Mouse (Mus musculus): ENCODE data around the gene Shc3.

Gene Shc3

GRCm38 (mm10) chr13:51479826-51480225, 89.4 kb downstream of the Shc3 start:
- DNase-seq = no peak

GRCm38 (mm10) chr13:51476991-51477390, 92.2 kb downstream of the Shc3 start:
- DNase-seq = no peak

GRCm38 (mm10) chr13:51468697-51469250, 100.4 kb downstream of the Shc3 start:
- DNase-seq = no peak

GRCm38 (mm10) chr13:51466117-51466841, 102.9 kb downstream of the Shc3 start:
- no peak for DNase-seq

GRCm38 (mm10) chr13:51464294-51464693, 104.9 kb downstream of the Shc3 start:
- no peak for DNase-seq

- no peak for DNase-seq
Observed at GRCm38 (mm10) chr13:51456190-51456878, 112.9 kb downstream of the Shc3 start.

GRCm38 (mm10) chr13:51446550-51446949, 122.7 kb downstream of the Shc3 start:
- DNase-seq = no peak

DNA sequence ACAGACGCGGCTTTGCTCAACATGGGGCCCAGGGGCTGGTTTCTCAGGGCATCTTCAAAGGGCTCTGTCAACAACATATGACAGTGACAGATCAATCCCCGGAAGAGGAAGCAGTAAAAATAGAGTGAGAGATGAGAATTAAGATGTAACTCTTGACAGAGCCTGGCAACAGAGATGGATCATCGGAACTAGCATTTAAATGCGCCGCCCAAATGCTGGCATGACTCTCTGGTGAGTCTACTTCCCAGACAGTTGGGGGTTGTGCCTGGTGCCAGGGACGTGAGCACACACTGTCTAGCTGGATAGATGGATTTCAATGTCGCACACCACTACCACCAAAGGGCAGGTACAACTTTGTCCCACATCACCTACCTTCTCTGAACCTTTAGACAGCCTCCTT, 126.3 kb downstream of the Shc3 start:
- DNase-seq = no peak

- DNase-seq = no peak
Observed at GRCm38 (mm10) chr13:51437105-51438085, 131.8 kb downstream of the Shc3 start.

DNA sequence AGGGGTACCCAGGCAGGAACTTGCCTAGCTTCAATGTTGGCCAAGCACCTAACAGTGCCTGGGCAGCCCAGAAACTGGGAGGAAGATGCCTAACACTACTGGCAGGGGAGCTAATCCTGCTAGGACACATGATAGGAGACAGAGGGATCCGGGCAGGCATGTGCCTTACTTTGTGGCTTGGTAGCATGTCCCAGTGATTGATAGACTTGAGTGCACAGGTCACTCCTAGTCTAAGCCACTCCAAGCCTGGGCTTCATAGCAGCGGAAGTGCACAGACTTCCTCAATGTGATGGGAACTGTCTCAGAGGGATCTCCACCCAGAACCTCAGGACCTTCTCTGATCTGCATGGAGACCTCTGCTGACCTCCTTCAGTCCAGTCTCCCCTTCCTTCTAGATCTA, 134.1 kb downstream of the Shc3 start:
- no peak for DNase-seq

- DNase-seq = no peak
Observed at GRCm38 (mm10) chr13:51434460-51434859, 134.8 kb downstream of the Shc3 start.

GRCm38 (mm10) chr13:51433371-51433770, 135.8 kb downstream of the Shc3 start:
- DNase-seq = no peak

DNA sequence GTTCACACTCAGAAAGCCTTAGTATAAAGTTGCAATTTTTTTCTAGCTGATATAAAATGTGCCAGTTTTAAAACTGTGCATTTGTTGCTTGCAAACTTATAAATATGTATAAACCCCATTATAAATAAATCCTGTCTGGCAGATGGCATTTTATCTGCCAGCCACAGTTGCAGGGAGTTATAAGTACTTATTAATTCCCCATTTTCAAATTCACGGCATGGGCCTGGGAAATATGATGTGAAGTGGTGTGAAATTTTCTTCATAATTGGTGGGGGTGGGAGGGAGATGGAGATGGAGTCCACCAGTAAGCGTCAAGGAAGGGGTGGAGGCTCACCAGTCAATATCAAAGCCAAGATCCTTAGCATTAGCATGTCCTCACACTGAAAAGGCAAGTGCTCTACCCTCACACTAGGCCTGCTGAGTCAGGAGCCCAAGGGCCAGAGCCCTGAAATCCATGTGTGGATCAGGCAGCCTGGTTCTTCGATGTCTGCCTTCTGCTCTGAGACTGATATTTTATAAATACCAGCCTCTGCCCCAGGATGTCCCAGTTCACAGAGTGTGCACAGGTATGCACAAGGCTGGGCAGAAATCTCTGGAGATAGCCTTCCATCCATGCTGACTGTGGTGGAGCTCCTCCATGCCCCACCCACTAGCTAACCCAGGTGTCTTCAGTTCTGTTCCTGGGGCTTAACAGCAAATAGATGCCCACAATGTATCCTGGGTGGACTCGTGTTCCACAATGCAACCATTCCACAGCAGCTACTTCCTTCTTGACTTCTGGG, 143.4 kb downstream of the Shc3 start:
- DNase-seq = no peak

- DNase-seq = no peak
Observed at GRCm38 (mm10) chr13:51424647-51425046, 144.6 kb downstream of the Shc3 start.

- no peak for DNase-seq
Observed at GRCm38 (mm10) chr13:51423647-51424046, 145.6 kb downstream of the Shc3 start.

DNA sequence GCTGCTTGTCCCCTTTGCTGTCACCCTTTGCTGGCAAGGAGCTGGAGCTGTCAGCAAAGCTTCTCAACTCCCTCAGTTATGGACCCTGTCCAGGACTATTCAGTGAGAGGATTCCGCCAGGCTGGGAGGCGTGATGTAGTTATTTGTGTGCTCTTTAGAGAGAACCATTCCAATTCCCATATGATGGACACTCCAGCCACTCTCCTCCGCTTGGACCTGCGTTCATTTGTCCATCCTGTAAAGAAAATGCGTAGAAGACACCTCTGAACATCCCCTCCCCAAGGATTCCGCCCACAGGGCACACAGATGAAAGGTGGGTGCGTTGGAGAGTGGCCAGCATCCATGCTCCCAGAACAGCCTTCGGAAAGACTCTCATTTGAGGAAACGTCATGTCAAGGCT, 148.4 kb downstream of the Shc3 start:
- no peak for DNase-seq

DNA sequence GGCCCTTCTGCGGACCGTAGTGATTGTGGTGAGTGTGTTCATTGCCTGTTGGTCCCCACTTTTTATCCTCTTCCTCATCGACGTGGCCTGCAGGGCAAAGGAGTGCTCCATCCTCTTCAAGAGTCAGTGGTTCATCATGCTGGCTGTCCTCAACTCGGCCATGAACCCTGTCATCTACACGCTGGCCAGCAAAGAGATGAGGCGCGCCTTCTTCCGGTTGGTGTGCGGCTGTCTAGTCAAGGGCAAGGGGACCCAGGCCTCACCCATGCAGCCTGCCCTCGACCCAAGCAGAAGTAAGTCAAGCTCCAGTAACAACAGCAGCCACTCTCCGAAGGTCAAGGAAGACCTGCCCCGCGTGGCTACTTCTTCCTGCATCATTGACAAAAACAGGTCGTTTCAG, 149.7 kb downstream of the Shc3 start:
- no peak for DNase-seq

GRCm38 (mm10) chr13:51418942-51419451, 150.2 kb downstream of the Shc3 start:
- no peak for DNase-seq

- DNase-seq = peak; percentile 66 to 69
Observed at GRCm38 (mm10) chr13:51418268-51418941, 150.8 kb downstream of the Shc3 start.

- no peak for DNase-seq
Observed at GRCm38 (mm10) chr13:51417796-51418195, 151.4 kb downstream of the Shc3 start.

DNA sequence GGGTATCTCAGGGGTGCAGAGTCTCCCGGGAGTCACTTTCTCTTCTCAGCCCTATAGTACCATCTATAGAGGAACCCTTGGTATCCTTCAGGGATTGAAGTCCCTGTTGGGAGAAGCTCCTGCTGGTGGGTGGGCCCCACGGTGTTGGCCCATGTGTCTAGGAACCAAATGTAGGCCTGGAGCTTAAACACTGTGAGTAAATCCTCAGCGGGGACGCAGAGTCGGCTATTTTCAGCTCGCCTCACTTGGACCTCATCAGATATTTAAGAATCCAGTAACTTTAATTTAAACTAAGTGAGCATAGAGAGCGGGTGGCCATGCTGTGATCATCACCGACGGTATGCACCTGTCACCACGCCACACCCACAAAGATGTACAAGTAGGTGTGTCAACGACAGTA, 152.5 kb downstream of the Shc3 start:
- no peak for DNase-seq
